Mouse (Mus musculus) forebrain, embryonic 14.5 days (tissue): ENCODE data around the gene Sbno2. TPM values are rescaled to one million over a fixed set of nuclear protein-coding genes. Genes with fewer than 3 reads are reported as not detected.
A peak's percentile ranks its signal among the peaks of the same experiment; 100 is the strongest.

Source experiments
- ATAC-seq: fragments of 200-750 bp; cut with Nextera tagmentation; 2 replicates; pipeline ENCODE4 v1.8.0; 2017; ENCODE audit warnings: mild to moderate bottlenecking, moderate library complexity
- DNase-seq: peaks from one replicate; pipeline ENCODE4 v3.0.0-alpha.2; 2015; ENCODE audit warnings: low spot score
- H3K27ac ChIP-seq: fragments of 300-500 bp; sonication (generic); 2 replicates; pipeline ENCODE4 v1.5.1; 2014; ENCODE audit warnings: low read depth, mild to moderate bottlenecking, control low read depth, low read length, moderate library complexity
- H3K27me3 ChIP-seq: fragments of 300-500 bp; sonication (generic); replicated peaks from 2 replicates; pipeline ENCODE4 v1.6.1; 2014; ENCODE audit warnings: low read length, control low read depth, mixed read lengths; ENCODE audit not compliant: control insufficient read depth, insufficient read depth
- H3K36me3 ChIP-seq: fragments of 300-500 bp; sonication (generic); 2 replicates; pipeline ENCODE4 v1.6.1; 2014; ENCODE audit warnings: low read length, control low read depth; ENCODE audit not compliant: control insufficient read depth, insufficient read depth
- H3K4me1 ChIP-seq: fragments of 300-500 bp; sonication (generic); 2 replicates; pipeline ENCODE4 v1.6.1; 2014; ENCODE audit warnings: antibody characterized with exemption, low read length, control low read depth; ENCODE audit not compliant: control insufficient read depth, insufficient read depth
- H3K4me2 ChIP-seq: fragments of 300-500 bp; sonication (generic); 2 replicates; pipeline ENCODE4 v1.6.1; 2014; ENCODE audit warnings: mild to moderate bottlenecking, control low read depth, low read length
- H3K4me3 ChIP-seq: fragments of 300-500 bp; sonication (generic); 2 replicates; pipeline ENCODE4 v1.5.1; 2014; ENCODE audit warnings: low read depth, low read length, control low read depth
- H3K9ac ChIP-seq: fragments of 300-500 bp; sonication (generic); 2 replicates; pipeline ENCODE4 v1.6.1; 2014; ENCODE audit warnings: mild to moderate bottlenecking, low read length, control low read depth, moderate library complexity
- H3K9me3 ChIP-seq: fragments of 300-500 bp; sonication (generic); replicated peaks from 2 replicates; pipeline ENCODE4 v1.6.1; 2016; ENCODE audit warnings: low read length, control low read depth, mixed read lengths; ENCODE audit not compliant: control insufficient read depth
- WGBS: fragments of 180-500 bp; shearing (Covaris S2); extraction: QIAGEN DNeasy Blood & Tissue Kit; methylation state at CpG from one replicate; pipeline ENCODE4 v1.1.7; 2014; 5-methylcytosine and 5-hydroxymethylcytosine counted together
- polyA plus RNA-seq: library from polyadenylated mRNA; unstranded; fragments of >200 nt; fragmentation: Nextera tagmentation; extraction: Ambion mirVana; gene quantifications from 2 replicates; pipeline ENCODE4 v1.2.1, GENCODE M21; 2014

The Sbno2 gene
- polyA plus RNA-seq = 8.1 and 11.1 TPM in 2 replicates

DNA sequence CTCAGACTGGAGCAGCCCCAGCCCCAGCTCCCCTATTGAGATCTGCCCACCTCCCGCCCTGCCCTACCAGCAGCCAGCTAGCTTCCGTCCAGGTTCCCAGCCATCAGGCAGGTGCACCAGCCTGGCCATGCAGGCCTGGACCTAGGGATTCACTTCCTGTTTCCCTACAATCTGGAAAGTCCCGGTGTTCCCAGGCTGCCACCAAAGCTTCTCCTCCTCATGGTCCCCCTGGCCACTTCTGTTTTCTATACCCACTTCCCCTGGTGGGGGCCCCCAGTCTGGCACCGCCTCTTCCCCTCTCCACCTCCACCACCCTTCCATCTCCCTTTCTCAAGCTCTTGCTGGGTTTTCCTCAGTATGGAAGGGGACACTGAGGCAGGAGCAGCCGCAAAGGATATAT, at the start of gene Sbno2:
Sbno2 (minus strand) TSS at position 112 of the 400 bp plus-strand sequence.
- H3K9ac ChIP-seq = no peak within 1 kb of the TSS
- no peak within 1 kb of the TSS for H3K4me3 ChIP-seq
- H3K27me3 ChIP-seq = no peaks in the 10 kb centered on the region
- ATAC-seq = no peak
- H3K36me3 ChIP-seq = no peaks in the 10 kb centered on the region
- H3K4me1 ChIP-seq = peaks cover 10% of the 10 kb centered on the region
- no peak for DNase-seq
- no peak within 1 kb of the TSS for H3K4me2 ChIP-seq
- no peak within 1 kb of the TSS for H3K27ac ChIP-seq
- WGBS = 66% methylated on average over 5 of the region's 5 CpGs
- H3K9me3 ChIP-seq = no peaks in the 10 kb centered on the region

DNA sequence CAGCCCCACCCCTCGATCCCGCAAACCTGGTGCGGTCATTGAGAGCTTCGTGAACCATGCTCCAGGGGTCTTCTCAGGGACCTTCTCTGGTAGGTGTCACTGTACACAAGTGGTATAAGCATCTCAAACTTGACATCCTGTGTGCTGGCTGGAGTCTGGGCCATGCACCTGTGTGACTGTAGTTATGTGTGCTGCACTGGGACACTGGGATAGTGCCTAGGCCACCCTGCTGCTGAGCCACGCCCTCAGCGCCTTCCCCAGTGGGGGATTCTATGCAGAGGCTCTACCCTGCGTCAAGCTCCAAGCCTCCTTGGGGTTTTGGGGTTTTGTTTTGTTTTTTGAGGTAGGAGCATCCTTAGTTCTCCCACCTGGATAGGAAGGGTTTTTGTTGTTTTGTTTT, 49.0 kb upstream of the Sbno2 start:
- Histone ChIP-seq H3K9ac (no peak overlapping the region), H3K4me3 (no peak overlapping the region), H3K27me3 (no peaks in the 10 kb centered on the region), H3K4me2 (0 out of 2 replicates have a peak overlapping the region, but pooled peaks have one; percentile 9), H3K9me3 (no peaks in the 10 kb centered on the region), H3K4me1 (peaks cover 23% of the 10 kb centered on the region), H3K36me3 (peaks cover 81% of the 10 kb centered on the region), H3K27ac (no peak overlapping the region)
- ATAC-seq (no peak), DNase-seq (no peak)
- WGBS = 79% methylated on average over 7 of the region's 7 CpGs

DNA sequence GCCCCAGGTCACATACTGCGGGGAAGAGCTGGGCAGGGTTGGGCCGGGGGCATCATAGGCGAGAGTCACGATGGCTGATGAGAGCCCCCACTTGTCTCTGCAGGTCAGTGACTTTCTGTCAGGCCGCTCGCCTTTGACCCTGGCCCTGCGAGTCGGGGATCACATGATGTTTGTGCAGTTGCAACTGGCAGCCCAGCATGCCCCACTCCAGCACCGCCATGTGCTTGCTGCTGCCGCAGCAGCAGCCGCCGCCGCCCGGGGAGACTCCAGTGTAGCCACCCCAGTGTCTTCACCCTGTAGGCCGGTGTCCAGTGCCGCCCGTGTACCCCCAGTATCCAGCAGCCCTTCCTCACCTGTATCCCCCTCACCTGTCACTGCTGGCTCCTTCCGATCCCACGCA, 48.3 kb upstream of the Sbno2 start:
- ATAC-seq (no peak), DNase-seq (no peak)
- no peaks in the 10 kb centered on the region for H3K27me3 ChIP-seq
- 86% methylated on average over 19 of the region's 19 CpGs for WGBS
- H3K9ac ChIP-seq = peak overlapping the region; percentile 100
- no peaks in the 10 kb centered on the region for H3K9me3 ChIP-seq
- peaks cover 21% of the 10 kb centered on the region for H3K4me1 ChIP-seq
- 0 out of 2 replicates have a peak overlapping the region, but pooled peaks have one; percentile 100 for H3K4me3 ChIP-seq
- peak overlapping the region; percentile 44 for H3K27ac ChIP-seq
- H3K36me3 ChIP-seq = peaks cover 80% of the 10 kb centered on the region
- H3K4me2 ChIP-seq = peak overlapping the region; percentile 95

DNA sequence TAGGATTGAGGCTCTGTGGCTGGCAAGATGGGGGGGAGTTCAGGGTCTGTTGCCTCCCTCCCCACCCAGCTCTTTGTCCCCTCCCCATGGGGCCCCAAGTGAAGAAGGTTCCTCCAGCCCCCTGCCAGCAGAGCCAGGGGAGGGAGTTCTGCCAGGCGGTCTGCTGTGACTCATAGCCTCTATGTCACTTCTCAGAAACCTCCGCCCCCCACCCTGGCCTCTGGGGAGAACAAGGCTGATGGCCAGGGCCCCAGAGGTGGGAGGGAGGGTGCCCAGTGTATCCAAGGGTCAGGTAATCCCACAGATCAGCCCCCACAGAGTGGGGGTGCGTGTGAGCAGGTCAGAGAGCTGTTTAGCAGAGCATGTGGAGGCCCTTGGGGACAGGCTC, 47.5 kb upstream of the Sbno2 start:
- DNase-seq (no peak), ATAC-seq (no peak)
- Histone ChIP-seq H3K27me3 (no peaks in the 10 kb centered on the region), H3K9ac (peak overlapping the region; percentile 100), H3K36me3 (peaks cover 72% of the 10 kb centered on the region), H3K4me1 (peaks cover 17% of the 10 kb centered on the region), H3K27ac (peak overlapping the region; percentile 100; the same call in 1 of the 2 replicates), H3K9me3 (no peaks in the 10 kb centered on the region), H3K4me2 (peak overlapping the region; percentile 95), H3K4me3 (peak overlapping the region; percentile 100)
- WGBS = 46% methylated on average over 3 of the region's 3 CpGs

DNA sequence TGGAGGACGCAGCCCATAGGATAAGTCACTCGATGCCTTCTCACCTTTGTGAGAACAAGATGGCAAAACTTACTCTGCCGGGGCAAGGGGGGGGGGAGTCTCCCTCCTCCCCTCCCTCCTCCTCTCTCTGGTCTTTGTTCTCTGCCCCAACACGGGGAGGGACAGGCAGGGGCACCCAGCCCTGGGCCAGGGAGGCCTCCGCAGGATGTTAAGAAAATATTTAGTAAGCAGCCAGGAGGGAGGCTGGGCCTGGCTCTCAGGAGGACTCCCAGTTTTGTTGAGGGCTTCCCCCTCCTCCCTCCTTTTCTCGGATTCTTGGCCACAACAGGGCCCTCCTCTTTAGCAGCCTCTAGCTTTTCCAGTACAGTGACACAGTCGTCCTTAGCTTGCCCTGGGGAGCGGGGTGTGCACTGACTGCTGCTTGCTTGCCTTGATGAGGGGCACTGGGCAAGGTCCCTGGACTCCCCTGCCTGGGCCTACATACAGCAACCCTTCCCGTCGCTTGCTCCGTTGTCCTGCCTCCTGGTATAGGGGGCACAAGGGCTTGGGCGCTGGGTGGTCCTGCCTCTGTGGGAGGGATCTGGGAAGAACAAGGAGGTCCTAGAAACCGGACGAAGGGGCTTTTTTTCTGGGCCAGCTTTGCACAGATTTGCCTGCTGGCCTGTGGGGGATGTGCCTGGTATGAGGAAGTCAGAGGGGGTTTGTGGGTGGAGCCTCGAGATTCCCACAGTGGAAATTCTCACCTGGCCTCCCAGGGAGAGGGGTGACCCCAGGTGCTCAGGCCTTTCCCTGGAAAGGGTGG, 46.9 kb upstream of the Sbno2 start:
- peaks cover 67% of the 10 kb centered on the region for H3K36me3 ChIP-seq
- peak overlapping the region; percentile 100 for H3K9ac ChIP-seq
- peak overlapping the region; percentile 100 for H3K4me3 ChIP-seq
- ATAC-seq (no peak), DNase-seq (no peak)
- peak overlapping the region; percentile 100 for H3K27ac ChIP-seq
- peak overlapping the region; percentile 95 for H3K4me2 ChIP-seq
- H3K9me3 ChIP-seq = no peaks in the 10 kb centered on the region
- peaks cover 17% of the 10 kb centered on the region for H3K4me1 ChIP-seq
- no peaks in the 10 kb centered on the region for H3K27me3 ChIP-seq
- 2% methylated on average over 15 of the region's 15 CpGs for WGBS

DNA sequence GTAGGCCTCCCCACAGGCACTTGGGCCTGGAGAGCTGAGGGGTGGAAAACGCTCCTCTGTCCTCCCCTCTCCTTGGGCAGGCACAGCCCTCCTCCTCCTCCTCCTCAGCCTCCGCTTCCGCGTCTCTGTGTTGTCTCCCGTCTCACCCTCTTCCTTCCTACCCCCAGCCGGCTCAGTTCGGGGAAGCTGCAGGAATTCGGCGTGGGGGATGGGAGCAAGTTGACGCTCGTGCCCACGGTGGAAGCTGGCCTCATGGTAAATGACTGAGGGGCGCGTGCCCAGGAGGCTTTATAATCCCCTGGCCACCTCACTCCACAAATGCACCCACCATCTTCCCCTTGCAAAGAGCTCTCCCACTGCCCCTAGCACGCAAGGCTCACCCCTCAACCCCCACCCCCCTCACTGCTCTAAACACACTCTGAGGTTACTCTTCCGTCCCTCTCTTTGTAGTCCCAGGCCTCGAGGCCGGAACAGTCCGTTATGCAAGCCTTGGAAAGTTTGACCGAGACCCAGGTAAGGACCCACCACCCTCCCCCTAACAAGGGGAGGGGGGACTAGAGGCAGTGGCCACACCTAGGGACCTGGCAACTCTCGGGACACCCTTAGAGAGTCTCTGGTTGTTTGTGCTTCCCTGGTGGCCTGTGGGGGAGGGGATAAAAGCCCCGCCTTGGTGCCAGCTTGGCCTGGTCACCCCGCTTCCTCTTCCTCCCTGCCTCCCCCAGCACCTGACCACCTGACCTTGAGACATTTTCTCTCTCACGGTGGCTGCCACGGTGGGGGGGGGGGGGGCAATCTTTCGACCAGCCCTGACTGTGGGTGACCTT, 46.1 kb upstream of the Sbno2 start:
- H3K9me3 ChIP-seq = no peaks in the 10 kb centered on the region
- peak overlapping the region; percentile 100 for H3K4me3 ChIP-seq
- ATAC-seq (no peak), DNase-seq (peak; percentile 58)
- peaks cover 65% of the 10 kb centered on the region for H3K36me3 ChIP-seq
- H3K27me3 ChIP-seq = no peaks in the 10 kb centered on the region
- peak overlapping the region; percentile 100 for H3K27ac ChIP-seq
- H3K9ac ChIP-seq = peak overlapping the region; percentile 100
- WGBS = under 1% methylated on average over 26 of the region's 26 CpGs
- H3K4me2 ChIP-seq = peak overlapping the region; percentile 95
- peaks cover 17% of the 10 kb centered on the region for H3K4me1 ChIP-seq

DNA sequence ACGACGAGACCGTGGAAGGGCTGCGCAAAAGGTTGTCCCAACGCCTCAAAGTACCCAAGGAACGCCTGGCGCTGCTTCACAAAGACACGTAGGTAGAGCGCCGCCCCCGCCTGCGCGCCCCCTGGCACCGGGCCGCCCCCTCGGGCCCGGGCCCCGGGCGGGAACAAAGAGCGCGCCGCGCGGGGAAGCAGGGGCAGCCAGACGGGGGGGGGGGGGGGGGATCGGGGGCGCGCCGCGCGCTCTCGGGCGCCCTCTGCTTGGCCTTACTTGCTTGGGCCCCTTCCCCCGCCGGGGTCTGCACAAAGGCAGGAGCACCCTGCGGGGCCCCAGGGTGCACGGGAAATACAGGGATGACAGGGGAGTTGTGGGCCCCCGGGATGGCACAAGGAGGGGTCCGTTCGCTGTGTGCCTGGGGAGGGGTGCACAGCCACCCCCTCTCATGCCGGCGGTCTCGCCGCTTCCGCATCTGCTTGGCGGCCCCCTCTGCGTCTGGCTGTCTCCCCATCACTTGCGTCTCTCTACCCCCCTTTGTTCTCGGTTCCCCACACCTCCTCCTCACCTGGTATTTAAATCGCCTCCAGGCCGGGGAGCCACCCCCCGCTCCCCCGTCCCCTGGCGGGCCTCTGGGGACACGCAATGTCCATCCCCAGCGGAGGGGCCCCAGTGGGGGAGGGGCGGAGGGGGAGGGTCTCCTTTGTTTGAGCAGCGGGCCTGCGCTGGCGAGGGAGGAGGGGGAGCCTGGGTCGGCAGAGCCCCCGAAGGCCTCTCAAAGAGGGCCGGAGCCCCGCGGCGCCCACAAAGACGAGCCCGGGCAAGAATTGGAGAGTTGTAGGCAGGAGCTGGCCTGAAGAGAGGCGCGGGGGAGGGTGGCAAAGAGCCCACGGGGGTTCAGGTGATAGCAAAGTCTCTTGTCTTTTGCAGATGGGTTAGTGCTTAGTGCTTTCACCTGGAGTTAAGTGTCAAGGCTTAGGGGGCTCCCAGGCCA, 45.1 kb upstream of the Sbno2 start:
- Histone ChIP-seq H3K27me3 (no peaks in the 10 kb centered on the region), H3K4me3 (peak overlapping the region; percentile 100), H3K9ac (peak overlapping the region; percentile 100), H3K27ac (peak overlapping the region; percentile 100), H3K9me3 (no peaks in the 10 kb centered on the region), H3K36me3 (peaks cover 63% of the 10 kb centered on the region), H3K4me1 (peaks cover 17% of the 10 kb centered on the region), H3K4me2 (peak overlapping the region; percentile 95)
- ATAC-seq (peak; percentile 11), DNase-seq (peak; percentile 87)
- WGBS = under 1% methylated on average over 37 of the region's 71 CpGs
